Mouse (Mus musculus) gastrocnemius, postnatal 10 days (tissue): ENCODE measurements at regions not wholly inside any gene's neighbourhood (a gene's known extent, or its start where the extent isn't known, plus 50 kb on each side); places are given as distances from the start of the nearest gene placed in this dataset.

ENCODE experiments used
- DNase-seq: peaks from one replicate; pipeline ENCODE4 v3.0.0; 2021; ENCODE audit warnings: mixed read lengths

DNA sequence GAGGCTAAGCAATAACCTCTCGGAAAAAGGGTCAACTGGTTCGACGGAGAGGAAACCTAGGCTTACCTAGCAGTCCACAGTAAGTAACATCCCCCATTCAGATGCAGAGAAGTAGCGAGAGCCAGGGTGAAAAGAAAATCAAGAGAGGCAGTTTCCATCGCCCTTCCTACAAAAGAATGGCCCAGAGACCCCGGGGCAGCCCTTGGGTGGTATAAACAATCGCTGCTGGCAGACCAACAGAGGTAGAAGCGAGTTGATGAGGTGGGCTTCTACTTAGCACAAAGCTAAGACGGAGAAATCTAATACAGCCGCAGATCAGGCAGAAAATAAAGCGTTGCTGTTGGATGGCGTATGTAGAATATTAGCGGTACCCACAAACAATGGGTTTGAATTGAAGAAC is 57.8 kb upstream of the Arl15 start:
- DNase-seq, result no peak

DNA sequence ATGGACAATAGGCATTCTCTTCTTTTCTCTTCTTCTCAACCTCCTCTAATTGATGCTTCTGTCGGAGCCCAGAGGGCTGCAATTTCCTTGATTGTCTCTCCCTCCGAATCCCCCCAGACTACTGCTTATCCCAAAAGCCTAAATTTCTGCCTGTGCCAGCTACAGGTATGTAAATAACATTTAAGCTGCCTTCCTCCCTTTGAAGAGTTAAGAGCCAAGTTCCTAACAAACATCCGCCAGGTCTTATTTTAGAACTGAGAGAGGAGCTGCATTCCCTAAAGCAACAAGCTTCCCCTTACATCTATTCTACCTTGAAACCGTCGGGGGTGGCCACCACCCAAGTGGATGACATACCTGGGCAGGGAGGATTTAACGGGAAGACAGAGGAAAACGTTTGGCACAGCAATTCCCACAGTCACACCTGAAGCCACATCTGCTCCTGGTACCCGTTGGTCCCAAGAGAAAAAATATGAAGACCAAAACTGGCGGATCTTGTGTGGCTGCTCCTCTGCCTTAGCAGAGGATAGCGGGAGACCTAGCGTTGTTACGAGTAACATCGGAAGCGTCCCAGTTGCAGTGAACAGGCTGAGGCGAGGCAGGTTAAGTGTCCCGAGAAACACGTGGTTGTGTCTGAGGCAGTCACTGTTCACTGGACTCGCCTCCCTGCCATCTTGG is 58.6 kb upstream of the Arl15 start:
- no peak for DNase-seq

DNA sequence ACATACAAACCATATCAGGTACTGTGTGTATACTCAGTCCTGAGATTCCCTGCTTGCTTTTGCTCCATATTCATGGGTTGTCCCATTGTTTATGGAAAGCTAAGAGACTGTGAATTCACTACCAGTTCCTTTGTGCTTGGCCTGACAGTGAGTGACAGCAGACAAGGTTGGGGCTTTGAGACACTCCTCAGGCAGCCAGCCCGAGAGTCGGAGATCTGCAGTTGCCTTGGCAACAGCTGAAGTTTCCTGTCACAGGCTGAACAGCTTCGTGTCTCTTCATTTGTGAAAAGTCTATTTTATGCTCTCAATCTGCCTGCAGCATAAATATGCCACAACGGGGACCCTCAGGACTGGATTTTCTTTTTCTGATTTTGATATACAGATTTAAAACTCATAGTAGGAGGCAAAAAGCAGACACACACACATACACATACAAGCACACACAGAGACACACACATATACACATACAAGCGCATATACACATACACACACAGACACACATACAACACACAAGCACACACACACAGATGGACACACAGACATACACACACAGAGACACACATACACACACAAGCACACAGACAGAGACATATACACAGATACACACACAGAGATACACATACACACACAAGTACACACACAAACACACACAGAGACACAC is 60.0 kb upstream of the Arl15 start:
- DNase-seq, result no peak

DNA sequence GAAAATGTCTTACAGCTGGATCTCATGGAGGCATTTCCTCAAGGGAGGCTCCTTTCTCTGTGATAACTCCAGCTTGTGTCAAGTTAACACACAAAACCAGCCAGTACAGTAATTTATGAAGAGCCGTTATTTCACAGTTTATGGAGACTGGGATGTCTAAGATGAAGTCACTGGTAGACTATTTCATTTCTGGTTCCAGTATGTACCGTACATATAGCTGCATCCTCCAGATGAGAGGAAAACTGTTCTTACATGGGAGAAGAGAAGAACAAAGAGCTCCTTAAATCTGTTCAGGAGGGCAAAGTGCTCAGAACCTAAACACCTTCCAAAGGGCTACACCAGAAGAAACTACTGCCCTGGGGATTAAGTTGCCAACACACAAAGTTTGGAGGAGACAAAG is 60.6 kb upstream of the Arl15 start:
- no peak for DNase-seq

DNA sequence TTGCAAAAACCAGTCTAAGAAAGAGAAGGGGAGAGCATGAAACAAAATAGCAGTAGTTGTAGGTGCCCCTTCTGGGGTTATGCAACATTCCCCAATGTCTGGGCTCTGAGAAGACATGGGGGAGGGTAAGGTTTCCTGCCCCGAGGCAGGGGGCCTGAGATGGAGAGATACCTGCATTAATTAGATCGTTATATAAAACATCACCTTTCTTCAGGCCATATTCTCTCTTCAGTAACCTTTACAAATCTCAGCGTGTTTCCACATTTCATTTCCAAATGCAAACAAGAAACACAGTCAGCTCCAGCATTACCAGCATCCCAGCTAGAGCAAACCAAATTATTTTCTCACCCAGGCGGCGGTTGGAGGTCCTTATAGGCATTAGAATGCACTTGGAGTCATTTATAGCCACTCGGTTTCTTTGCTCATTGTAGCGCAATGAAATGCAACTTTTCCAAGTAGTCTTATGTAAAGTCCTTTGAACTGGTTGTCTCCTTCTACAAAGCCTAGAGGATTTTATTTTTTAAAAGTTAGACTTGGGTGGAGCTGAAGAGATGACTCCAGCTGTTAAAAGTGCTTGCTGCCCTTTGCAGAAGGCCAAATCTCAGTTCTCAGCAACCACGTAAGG is 63.4 kb upstream of the Arl15 start:
- no peak for DNase-seq

DNA sequence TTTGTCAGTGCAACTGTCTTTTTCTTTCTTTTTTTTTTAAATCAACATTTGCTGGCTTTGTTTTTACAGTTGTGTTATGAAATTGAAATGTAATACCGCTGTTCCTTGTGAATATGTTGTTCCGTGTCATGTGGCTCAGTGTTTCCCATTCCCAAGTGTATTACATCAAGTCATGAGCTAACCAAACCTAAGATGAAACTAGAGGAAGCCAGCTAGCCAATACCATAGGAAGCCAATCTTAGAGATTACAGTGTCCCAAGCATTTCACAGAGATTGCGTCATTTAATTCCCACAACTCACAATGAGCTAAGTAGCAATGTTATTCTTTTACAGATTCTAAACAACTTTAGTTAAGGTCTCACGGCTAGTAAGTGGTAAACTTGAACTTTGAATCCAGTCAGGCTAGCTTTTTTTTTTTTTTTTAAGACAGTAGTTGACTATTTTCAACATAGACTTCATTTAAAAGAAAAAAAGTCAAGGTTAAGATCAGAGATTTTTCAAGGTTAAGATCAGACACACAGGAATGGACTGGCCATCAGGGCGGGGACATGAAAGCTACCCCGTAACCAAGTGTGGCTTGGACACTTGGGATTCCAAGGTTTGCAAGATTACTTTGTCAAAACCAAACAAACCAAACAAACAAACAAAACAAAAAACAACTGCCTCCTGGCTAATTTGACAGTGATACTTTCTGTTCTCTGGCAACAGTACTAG is 64.1 kb upstream of the Arl15 start:
- no peak for DNase-seq

DNA sequence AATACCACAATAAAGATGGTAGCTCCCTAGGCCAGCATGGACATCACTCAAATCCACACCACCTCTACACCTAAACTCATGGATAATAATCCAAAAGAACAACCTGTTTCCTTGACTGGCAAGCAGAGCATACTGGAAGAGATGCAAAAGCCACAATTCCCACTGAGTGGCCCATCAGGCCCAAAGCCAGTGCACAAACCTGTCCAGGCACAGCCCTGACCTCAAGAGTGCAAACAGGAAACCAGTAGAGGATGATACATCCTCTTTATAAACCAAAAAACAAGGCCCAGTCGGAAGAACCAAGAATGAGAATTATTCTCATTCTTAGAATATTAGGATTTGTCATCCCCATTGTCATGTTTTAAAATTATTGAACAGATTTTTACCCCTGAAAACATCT is 64.7 kb upstream of the Arl15 start:
- no peak for DNase-seq

DNA sequence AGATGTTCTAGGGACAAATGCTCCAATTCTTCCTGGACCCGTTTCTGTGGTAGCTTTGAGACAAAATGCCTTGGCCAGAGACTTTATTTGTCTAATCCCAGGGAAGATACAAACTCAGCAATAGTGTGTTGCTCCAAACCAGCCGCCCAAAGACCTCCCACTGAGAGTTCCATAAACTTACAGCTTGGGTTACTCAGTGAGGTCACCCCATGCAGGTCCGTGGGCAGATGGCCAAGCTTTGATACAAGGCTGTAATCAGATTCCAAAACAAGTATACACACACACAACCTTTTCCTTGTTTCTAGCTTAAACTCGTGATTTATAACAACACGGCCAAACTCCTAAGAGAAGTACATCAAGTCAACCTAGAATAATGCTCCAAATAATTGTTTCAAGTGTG is 64.6 kb upstream of the Hspb3 start:
- DNase-seq, result peak; percentile 49

DNA sequence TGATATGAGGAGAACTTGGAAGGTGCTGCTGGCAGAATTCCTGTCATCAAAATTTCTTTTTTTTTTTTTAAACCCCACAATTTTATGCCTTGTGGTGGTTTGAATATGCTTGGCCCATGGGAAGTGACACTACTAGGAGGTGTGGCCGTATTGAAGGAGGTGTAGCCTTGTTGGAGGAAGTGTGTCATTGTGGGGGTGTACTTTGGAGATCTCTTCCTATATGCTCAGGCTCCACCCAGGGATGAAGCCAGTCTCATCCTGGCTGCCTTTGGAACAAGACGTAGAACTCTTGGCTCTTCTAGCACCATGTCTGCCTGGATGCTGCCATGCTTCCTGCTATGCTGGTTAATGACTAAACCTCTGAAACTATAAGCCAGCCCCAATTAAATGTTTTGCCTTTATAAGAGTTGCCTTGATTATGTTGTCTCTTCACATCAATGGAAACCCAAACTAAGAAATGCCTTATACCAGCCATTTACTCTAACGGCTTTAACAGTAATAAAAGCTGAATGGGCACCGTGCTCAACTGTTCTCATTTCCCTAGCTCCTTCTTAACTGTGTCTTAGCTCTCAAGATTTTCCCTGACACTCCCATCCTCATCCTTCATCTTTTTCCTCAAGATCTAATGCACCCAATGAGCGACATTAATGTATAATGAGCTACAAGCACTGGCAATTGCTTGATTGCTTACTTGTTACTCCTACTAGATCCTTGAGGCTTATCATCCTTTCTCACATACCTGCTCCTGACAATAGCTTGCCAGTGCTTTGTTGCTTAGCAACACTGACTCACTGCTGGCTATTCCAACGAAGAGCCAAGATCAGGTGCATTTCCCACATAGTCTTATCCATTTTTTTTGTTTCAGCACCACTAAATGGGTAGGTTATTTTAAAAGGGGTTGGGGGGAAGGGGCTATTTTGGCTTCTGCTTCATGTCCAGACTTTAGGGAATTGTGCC is 61.7 kb upstream of the Hspb3 start:
- DNase-seq, result no peak

DNA sequence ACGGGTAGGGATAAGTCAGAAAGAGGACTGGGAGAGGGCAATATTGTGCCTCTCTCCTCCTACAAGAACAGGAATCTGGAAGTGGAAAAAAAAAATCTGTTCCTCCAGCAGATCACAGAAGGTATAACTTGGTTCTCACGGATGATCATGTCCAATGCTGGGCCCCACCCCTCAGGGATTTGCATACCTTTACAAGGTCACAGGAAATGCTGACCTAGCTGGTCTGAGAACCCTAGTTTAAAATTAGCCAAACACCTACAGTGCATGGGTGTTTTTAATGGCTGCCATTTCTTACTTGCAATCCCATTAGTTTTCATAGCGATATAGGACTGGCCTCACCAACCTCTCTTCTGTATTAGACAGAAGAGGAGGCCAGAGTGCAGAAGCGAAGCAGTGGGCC is 51.8 kb upstream of the Hspb3 start:
- DNase-seq, result no peak

DNA sequence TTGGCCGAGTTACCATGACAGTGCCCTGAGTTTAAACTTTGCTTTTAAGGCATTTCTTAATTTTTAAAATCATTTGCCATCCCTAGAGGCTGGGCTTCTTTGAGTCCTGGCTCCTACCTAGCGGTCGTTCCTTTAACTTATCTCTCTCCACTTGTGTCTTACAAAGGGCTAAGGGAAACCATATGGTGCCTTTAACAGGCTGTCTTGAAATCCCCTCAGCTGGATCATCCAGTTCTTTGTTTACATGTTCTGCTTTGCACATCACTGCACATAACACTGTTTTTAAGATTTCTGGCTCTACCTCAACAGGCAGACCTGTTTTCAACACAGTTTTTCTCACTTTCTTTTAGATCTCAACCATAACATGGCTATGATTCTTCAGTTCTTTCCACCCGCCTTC is 50.4 kb upstream of the Hspb3 start:
- no peak for DNase-seq
